Mouse (Mus musculus): ENCODE measurements at regions not wholly inside any gene's neighbourhood (a gene's known extent, or its start where the extent isn't known, plus 50 kb on each side); places are given as distances from the start of the nearest gene placed in this dataset.

GRCm38 (mm10) chr13:63720610-63721009 is 94.4 kb upstream of the Ercc6l2 start:
- Histone ChIP-seq H3K4me1 (replicated peaks; ENCODE audit: insufficient read depth, low read length) (peaks cover 9% of the 10 kb centered on the region), H3K9me3 (replicated peaks; ENCODE audit: low read length) (no peaks in the 10 kb centered on the region), H3K4me2 (ENCODE audit: low read length) (no peak overlapping the region), H3K27ac (no peak overlapping the region), H3K4me3 (replicated peaks; ENCODE audit: low read depth, low read length) (no peak overlapping the region), H3K9ac (ENCODE audit: low read depth, low read length) (no peak overlapping the region), H3K36me3 (ENCODE audit: insufficient read depth, low read length) (no peaks in the 10 kb centered on the region), H3K27me3 (ENCODE audit: insufficient read depth, low read length) (no peaks in the 10 kb centered on the region)
- ATAC-seq (replicated peaks; ENCODE audit: low FRiP score, low read depth), result no peak
- TF ChIP-seq CTCF (IDR thresholded peaks at IDR 0.05; ENCODE audit: low read depth), result no peak
- WGBS, result 90% methylated on average over 3 of the region's 3 CpGs
- no peak for DNase-seq (ENCODE audit: low spot score)

GRCm38 (mm10) chr13:63721011-63721625 is 93.9 kb upstream of the Ercc6l2 start:
- H3K36me3 ChIP-seq (ENCODE audit: insufficient read depth, low read length), result no peaks in the 10 kb centered on the region
- no peaks in the 10 kb centered on the region for H3K9me3 ChIP-seq (replicated peaks; ENCODE audit: low read length)
- DNase-seq (ENCODE audit: low spot score) (no peak), ATAC-seq (replicated peaks; ENCODE audit: low FRiP score, low read depth) (no peak)
- peaks cover 14% of the 10 kb centered on the region for H3K4me1 ChIP-seq (replicated peaks; ENCODE audit: insufficient read depth, low read length)
- TF ChIP-seq CTCF (IDR thresholded peaks at IDR 0.05; ENCODE audit: low read depth), result no peak
- H3K4me3 ChIP-seq (replicated peaks; ENCODE audit: low read depth, low read length), result no peak overlapping the region
- 83% methylated on average over 5 of the region's 5 CpGs for WGBS
- H3K27me3 ChIP-seq (ENCODE audit: insufficient read depth, low read length), result no peaks in the 10 kb centered on the region
- no peak overlapping the region for H3K27ac ChIP-seq
- no peak overlapping the region for H3K4me2 ChIP-seq (ENCODE audit: low read length)
- H3K9ac ChIP-seq (ENCODE audit: low read depth, low read length), result no peak overlapping the region

GRCm38 (mm10) chr13:63724293-63724692 is 90.7 kb upstream of the Ercc6l2 start:
- WGBS, result 84% methylated on average over 2 of the region's 2 CpGs
- Histone ChIP-seq H3K9me3 (replicated peaks; ENCODE audit: low read length) (no peaks in the 10 kb centered on the region), H3K4me2 (ENCODE audit: low read length) (no peak overlapping the region), H3K4me1 (replicated peaks; ENCODE audit: insufficient read depth, low read length) (peaks cover 14% of the 10 kb centered on the region), H3K9ac (ENCODE audit: low read depth, low read length) (no peak overlapping the region), H3K4me3 (replicated peaks; ENCODE audit: low read depth, low read length) (no peak overlapping the region), H3K36me3 (ENCODE audit: insufficient read depth, low read length) (no peaks in the 10 kb centered on the region), H3K27me3 (ENCODE audit: insufficient read depth, low read length) (no peaks in the 10 kb centered on the region), H3K27ac (no peak overlapping the region)
- DNase-seq (ENCODE audit: low spot score), result no peak
- ATAC-seq (replicated peaks; ENCODE audit: low FRiP score, low read depth), result no peak
- no peak for TF ChIP-seq CTCF (IDR thresholded peaks at IDR 0.05; ENCODE audit: low read depth)

GRCm38 (mm10) chr13:63724843-63725582 is 90.0 kb upstream of the Ercc6l2 start:
- Histone ChIP-seq H3K27ac (no peak overlapping the region), H3K4me3 (replicated peaks; ENCODE audit: low read depth, low read length) (no peak overlapping the region), H3K9ac (ENCODE audit: low read depth, low read length) (no peak overlapping the region), H3K9me3 (replicated peaks; ENCODE audit: low read length) (no peaks in the 10 kb centered on the region), H3K27me3 (ENCODE audit: insufficient read depth, low read length) (no peaks in the 10 kb centered on the region), H3K4me1 (replicated peaks; ENCODE audit: insufficient read depth, low read length) (peaks cover 9% of the 10 kb centered on the region), H3K4me2 (ENCODE audit: low read length) (no peak overlapping the region), H3K36me3 (ENCODE audit: insufficient read depth, low read length) (no peaks in the 10 kb centered on the region)
- ATAC-seq (replicated peaks; ENCODE audit: low FRiP score, low read depth) (no peak), DNase-seq (ENCODE audit: low spot score) (peak; percentile 30)
- WGBS, result 70% methylated on average over 2 of the region's 2 CpGs
- no peak for TF ChIP-seq CTCF (IDR thresholded peaks at IDR 0.05; ENCODE audit: low read depth)

GRCm38 (mm10) chr13:63726035-63726434 is 89.0 kb upstream of the Ercc6l2 start:
- no peaks in the 10 kb centered on the region for H3K36me3 ChIP-seq (ENCODE audit: insufficient read depth, low read length)
- H3K4me2 ChIP-seq (ENCODE audit: low read length), result no peak overlapping the region
- no peak overlapping the region for H3K27ac ChIP-seq
- DNase-seq (ENCODE audit: low spot score) (peak; percentile 60), ATAC-seq (replicated peaks; ENCODE audit: low FRiP score, low read depth) (0 out of 2 replicates have a peak, but pooled peaks have one; percentile 40)
- no peak overlapping the region for H3K4me3 ChIP-seq (replicated peaks; ENCODE audit: low read depth, low read length)
- WGBS, result 33% methylated on average over 2 of the region's 2 CpGs
- H3K9me3 ChIP-seq (replicated peaks; ENCODE audit: low read length), result no peaks in the 10 kb centered on the region
- no peak for TF ChIP-seq CTCF (IDR thresholded peaks at IDR 0.05; ENCODE audit: low read depth)
- no peak overlapping the region for H3K9ac ChIP-seq (ENCODE audit: low read depth, low read length)
- no peaks in the 10 kb centered on the region for H3K27me3 ChIP-seq (ENCODE audit: insufficient read depth, low read length)
- H3K4me1 ChIP-seq (replicated peaks; ENCODE audit: insufficient read depth, low read length), result peaks cover 8% of the 10 kb centered on the region

GRCm38 (mm10) chr13:63726509-63726908 is 88.5 kb upstream of the Ercc6l2 start:
- Histone ChIP-seq H3K27me3 (ENCODE audit: insufficient read depth, low read length) (no peaks in the 10 kb centered on the region), H3K9me3 (replicated peaks; ENCODE audit: low read length) (no peaks in the 10 kb centered on the region), H3K4me3 (replicated peaks; ENCODE audit: low read depth, low read length) (no peak overlapping the region), H3K36me3 (ENCODE audit: insufficient read depth, low read length) (no peaks in the 10 kb centered on the region), H3K27ac (no peak overlapping the region), H3K4me1 (replicated peaks; ENCODE audit: insufficient read depth, low read length) (peaks cover 8% of the 10 kb centered on the region), H3K4me2 (ENCODE audit: low read length) (no peak overlapping the region), H3K9ac (ENCODE audit: low read depth, low read length) (no peak overlapping the region)
- no peak for TF ChIP-seq CTCF (IDR thresholded peaks at IDR 0.05; ENCODE audit: low read depth)
- ATAC-seq (replicated peaks; ENCODE audit: low FRiP score, low read depth), result no peak
- DNase-seq (ENCODE audit: low spot score), result no peak
- 74% methylated on average over 6 of the region's 6 CpGs for WGBS
